Mouse (Mus musculus) thymus, postnatal 36 days (tissue): Measurements from ENCODE around the gene Rslcan18.
"Not testable (repeated sequence)": the region's sequence is repeated elsewhere in the genome, so short reads cannot be mapped to it uniquely, and the experiment has no call there.

Source experiments
- DNase-seq, 2 experiments: peaks; one replicate each; pipeline ENCODE4 v3.0.0; 2022; ENCODE audit warnings: mixed read lengths in 2 of 2

The Rslcan18 gene

DNA sequence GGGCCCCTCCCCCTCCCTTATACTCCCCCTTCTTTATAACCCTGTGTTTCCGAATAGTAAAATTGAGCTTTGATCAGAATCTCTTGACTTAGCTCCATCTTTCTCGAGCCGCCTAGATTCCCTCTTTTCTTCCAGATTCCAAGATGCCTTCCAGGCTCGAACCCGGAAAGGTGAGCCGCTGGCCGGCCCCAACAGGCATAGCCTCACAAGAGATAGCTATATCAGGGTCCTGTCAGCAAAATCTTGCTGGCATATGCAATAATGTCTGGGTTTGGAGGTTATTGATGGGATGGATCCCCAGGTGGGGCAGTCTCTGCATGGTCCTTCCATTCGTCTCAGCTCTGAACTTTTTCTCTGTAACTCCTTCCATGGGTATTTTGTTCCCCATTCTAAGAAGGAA, at the start of gene Rslcan18:
TSS of gene Rslcan18 (minus strand) at position 101 of the 400 bp plus-strand sequence.
- DNase-seq, result not testable (repeated sequence)

DNA sequence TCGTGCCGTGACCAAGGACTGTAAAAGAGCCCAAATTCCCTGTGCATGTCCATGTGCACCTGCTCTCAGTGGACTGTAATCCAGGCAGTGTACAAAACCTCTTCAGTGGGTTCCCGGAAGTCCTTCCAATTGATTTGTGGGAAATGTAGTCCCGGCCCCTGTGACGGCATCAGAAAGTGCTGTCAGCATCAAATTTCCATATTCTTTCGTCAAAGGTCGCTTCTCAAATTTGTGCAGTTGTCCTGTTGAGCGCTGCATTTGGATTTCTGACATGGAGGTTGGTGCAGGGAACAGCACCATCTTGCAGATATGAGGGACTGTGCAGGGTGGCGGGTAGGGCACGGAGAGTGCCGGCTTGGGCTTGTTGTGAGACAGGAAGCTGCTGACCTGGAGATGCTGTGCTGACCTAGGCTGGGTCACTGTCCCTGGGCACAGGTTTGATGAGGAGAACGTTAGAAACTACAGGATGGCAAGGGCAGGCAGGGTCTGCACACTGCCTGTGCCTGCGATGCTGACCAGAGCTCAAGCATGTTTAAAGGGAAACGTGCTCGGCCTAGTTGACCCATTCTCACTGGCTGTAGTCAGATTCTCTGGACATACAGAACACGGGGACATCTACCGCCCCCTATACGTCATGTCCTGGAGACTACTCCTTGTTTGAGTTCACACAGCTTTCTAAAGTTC, 12.1 kb upstream of the Rslcan18 start:
- peak; percentile 69 to 71 for DNase-seq

DNA sequence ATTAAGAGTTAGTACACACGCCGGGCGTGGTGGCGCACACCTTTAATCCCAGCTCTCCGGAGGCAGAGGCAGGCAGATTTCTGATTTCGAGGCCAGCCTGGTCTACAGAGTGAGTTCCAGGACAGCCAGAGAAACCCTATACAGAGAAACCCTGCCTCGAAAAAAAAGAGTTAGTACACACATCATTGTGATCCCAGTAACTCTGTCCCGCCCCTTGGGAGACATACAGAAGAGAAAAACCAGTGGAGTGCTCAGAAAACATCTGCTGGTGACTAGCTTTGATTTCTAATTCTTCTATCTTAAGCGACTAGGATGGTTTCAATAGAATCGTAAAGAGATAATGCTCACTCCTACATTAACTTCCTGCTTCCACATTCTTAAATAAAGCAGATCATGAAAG, 11.4 kb upstream of the Rslcan18 start:
- not testable (repeated sequence) for DNase-seq

DNA sequence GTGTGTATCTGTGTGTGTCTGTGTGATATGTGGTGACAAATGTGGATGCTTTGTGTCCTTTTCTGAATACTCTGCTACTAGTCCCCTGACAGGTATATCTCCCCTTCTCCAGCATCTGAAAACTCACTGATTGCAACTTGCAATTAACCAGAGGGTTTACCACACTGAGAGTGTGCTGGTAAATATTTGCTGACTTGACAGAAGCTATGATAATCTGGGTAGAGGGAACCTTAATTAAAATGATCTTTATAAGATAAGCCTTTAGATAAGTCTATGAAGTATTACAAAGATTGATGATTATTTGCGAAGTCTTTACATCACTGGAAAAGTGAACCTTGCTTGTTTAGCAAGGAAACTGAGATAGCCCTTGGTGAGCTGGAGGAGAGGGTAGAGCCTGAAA, 8.4 kb upstream of the Rslcan18 start:
- no peak for DNase-seq

DNA sequence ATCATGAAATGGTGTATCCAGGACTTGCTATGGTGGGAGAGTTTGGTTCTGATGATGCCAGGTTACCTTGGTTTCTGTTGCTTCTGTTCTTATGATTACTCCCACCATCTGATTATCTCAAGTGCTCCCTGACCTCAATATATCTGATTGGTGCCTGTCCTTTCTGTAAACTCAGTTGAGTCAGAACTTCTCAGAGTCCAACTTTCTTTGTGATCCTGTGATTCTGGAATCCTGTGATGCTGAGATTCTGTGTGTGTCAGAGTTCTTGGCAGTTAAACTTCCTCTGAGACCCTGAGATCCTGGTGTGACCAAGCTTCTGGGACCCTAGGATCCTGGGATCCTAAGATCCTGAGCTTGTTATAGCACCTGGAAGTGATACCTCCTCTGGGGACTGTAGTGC, 5.3 kb upstream of the Rslcan18 start, which contains the start of gene Zfp759:
TSS of gene Zfp759 (plus strand) at position 301 of the 400 bp plus-strand sequence.
- DNase-seq, result not testable (repeated sequence)

DNA sequence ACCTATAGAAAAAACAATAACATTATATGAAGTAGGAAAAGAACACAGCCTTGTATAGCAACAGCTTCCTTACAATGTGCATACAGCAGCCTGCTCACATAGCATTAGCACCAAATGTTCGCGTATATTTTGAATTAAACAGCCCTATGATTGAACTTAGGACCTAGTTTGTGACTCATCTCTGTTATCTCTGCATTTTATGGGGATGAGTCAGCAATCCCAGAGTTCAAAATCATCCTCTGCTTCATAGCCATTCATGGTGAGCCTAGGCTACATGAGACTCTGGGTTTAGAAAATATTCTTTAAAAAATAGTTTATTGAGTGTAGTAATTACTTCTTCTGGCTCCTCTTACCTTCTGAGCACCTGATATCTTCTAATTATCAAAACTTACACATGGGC, 2.8 kb downstream of the Rslcan18 start:
- no peak for DNase-seq

DNA sequence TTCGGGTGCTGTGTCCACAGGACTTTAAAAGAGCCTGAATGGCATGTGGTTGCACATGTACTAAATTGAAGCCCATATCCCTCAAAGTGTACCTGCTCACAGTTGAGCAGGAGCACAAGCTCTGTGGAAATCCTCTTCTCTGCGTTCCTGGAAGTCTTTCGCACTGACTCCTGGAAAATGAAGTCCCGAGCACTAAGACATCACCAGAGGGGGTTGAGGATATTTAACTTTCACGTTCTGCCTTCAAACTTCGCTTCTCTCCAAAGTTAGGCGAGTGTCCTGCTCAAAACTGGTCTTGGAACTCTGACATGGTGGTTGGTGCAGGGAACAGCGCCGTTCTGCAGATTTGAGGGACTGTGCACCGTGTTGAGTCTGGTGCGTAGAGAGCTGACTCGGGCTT, 4.0 kb downstream of the Rslcan18 start:
- DNase-seq, result no peak

DNA sequence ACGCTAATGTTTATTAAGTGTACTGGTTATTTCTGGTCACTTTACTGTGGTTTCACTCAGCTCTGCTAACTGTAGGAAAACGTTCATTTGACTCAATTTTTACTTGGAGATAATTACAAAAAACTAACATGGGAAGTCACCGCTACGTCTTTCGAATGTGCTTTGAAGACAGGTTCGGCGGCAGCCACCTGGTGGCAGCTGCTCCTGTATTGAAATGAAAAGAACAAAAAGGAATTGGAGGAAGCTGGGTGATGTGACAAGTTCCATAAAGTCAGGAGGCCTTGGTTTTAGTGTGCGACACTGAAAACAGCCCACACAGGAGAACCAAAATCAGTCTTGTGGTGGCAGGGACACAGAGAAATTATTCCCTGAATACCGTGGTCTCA, 7.2 kb downstream of the Rslcan18 start:
- DNase-seq, result peak; percentile 53 to 71

DNA sequence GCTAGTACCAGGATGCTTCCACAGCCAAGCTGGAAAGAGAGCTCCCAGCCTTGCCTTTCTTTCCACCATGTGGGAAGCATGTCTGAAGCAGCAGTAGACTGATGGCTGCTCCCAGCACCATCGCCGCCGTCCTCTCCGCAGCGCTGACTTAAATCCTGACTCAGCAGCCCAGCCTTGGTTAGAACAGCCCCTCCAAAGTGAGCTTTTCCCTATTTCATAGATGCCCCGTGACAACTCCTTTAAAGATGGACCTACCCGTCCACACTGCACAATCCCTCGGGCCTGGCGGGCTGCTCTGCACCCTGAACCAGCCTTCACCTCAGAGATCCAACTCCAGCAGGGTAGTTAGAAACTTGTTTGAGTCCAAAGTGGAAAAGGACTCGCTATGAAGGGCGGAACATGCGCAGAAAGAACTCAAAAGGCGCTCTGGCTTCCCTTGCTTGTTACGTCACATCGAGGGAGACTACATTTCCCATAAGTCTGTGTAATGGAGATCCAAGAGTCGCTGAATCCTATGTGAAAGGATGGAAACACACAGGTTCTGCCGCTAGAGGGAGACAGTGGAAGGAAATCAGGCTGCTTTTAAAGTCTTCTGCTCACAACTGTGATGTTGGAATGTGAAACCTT, 7.8 kb downstream of the Rslcan18 start, which contains the start of gene Gm28557:
TSS of gene Gm28557 (minus strand) at position 411 of the 627 bp plus-strand sequence.
- peak; percentile 80 to 83 for DNase-seq

DNA sequence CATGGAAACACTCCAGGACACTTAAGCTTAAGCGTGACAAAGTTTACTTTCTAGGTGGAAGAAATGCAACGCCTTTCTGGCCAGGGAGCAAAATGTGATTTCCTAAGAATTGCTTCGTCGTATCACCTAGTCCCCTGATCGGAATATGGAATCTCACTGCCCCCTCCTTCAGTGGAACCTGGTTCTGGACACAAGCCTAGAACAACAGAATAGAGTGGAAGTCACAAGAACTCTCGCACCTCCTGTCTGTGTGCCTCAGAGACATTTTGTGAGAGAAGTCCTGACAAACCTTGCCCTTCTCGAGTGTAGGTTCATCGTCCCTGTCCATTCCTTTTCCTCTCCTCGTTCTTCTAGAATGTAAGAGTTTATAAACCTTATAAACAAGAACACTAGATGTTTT, 8.4 kb downstream of the Rslcan18 start:
- no peak for DNase-seq

DNA sequence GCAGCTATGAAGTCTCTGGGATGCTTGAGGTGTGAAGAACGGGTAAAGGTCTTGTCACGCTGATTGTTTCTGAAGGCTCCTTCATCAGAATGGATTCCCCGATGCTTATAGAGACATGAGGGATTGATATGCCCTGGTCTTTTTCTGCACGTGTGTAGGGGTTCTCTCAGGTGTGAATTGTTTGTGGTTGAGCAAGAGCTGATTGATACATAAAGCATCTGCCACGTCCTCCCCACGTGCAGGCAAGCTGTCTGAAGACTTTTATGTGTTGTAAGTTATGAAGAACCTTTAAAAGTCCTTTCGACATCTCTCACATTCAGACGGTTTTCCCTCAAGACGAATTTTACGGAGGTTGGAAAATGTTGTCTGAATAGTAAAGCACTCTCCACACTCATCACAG, 18.2 kb downstream of the Rslcan18 start, which contains the start of gene Zfp708:
TSS of gene Zfp708 (minus strand) at position 101 of the 400 bp plus-strand sequence.
- no peak for DNase-seq

DNA sequence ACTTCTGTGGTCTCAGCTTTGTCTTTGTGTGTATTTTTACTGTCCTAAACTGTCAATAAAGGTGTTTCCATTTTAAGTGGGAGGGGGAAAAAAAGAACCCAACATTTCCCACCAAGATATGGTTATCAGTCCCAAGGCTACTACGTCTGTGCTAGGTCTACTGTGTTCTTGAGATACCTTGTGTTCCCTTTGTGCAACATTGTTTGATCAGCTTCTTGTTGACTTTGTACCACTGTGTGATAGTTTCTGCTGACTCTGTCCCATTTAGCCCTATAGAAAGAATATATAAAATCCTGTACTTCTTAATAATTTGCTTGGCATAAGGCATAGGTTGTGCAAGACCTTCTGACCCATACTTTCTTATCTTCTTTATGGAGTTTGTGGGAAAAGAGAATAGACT, 25.9 kb downstream of the Rslcan18 start:
- DNase-seq, result no peak

DNA sequence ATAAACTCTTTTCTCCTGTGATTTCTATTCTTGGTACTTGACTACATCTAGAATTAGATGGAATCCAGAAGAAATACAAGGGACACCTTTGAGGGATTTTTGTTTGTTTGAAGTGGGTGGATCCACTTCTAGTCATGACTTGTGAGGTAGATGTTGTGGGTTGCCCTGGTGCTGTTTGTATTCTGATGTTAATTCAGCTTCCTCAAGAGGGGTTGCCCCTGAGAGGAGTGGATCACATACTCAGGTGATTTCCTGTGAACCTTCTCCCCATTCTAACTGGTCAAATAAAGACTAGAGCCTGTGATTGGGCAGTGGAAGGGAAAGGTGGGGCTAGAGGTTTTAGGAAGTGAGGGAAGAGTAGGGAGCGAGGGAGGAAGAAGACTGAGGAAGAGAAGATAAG, 34.1 kb downstream of the Rslcan18 start:
- no peak for DNase-seq

DNA sequence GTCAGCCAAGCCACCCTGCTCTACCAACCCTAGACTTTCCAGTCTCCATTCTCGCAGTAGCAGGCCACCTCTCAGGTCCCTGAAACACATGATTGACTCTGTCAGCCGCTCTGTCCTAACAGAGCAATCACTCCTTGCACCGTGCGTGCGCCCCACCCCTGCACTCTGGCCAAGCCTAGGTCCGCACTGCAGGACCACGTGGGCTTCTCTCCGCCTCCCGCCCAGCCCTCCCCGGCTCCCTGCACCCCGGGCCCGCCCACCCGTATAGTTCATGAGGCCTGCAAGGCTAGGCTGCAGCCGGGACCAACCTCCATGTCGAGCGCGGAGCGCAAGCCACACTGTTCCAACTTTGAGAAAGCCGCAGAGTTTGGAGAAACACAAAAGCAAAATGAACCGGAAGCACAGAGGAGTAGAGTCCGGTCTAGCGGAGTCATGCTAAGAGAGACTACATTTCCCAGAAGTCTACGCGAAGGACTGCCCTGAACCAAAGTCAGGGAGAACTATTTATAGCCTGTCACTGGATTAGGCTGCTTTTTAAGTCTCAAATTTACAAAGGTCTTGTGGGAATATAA, 34.8 kb downstream of the Rslcan18 start:
- DNase-seq, result peak; percentile 52 to 53

DNA sequence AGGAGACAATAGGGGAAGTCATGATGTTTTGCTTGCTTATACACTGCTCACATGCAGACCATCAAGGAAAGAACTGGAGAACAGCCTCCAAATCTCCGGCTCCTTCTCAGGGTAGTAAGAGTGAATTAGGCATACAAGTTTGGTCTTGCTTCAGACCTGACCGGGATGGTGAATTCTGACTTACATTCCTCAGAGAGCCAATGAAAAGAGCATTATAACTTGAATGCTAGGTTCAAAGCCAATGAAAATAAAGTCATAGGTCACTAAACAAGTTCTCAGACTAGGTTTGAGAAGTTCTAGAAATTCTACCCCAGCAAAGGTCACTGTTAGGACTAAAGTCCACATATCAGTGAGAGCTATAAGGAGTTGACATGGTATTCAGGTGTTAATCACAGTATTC, 38.8 kb downstream of the Rslcan18 start:
- DNase-seq, result no peak

DNA sequence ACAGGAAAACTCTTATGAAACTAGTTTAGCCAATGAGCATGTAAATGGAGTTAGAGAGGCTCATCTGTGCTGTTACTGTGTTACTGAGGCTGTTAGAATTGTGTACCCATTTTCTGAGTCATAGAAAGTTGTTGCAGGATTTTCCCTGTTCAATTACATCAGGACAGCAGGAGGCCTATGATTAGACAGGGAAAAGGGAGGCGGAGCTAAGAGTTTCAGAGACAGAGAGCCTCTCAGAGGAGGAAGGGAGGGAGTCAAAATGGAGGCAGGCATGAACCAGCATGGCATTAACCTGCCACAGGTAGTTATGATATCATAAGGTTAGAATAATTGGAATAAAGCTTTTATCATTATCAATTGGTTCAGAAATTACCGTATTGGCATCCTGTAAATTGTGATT, 43.3 kb downstream of the Rslcan18 start:
- DNase-seq, result no peak

DNA sequence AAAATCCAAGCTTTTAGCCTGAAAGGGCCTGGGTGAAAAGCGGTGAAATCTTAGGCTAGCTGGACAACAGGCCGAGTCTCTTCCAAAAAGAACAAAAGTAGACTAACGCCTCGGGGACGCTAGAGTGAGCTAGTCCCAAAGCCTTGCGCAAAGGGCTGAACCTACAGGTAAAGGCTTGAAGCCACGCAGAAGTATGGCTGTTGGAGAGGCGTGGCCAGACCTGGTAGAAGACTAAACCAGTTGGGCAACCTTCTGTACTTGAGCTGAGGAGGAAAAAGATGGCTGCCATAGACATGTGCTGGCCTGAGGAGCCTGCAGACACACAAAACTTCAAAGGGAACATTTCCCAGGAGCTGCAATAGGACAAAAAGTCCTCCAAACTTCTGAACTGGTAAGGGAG, 50.7 kb downstream of the Rslcan18 start:
- DNase-seq, result no peak

DNA sequence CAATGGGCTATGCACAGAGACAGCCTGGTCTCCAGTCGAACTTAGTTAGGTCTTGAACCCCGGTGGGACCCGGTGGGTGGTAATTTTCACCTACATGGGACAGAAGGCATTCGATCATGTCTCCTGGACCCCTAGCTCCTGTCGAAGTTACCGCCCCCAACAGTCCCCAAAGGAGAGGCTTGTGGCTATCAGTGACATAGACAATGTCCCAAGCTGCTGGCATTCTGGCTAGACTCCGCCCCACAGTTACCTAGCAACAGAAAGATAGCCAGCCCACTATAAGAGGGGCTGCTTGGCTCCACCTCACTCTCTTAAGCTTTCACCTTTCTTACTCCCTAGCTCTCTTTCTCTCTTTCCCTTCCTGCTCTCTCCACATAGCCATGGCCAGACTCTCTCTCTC, 53.6 kb downstream of the Rslcan18 start:
- no peak for DNase-seq

DNA sequence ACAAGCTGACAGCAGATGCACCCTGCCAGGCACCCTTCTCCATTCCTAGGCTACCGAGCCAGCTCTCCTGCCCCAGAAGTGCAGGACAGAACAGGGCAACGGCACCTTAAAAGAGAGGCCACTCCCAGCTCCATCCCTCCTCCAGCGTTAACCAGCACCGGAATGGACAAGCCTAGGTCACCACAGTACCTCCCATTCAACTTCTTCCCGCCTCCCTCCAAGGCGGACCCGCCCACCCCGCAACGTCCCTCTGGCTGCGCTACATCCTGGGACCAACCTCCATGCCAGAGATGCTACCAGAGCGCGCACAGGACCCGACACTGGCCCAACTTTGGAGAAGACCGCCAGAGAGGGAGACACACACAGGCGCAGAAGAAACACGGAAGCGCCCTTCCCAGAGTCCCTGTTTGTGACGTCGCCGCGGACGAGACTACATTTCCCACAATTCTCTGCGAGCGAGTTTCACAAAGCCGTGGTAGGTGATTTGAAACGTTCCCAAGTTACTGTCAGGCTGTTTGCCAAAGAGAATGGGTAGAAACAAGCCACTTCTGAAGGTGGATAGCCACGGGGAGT, 55.2 kb downstream of the Rslcan18 start, which contains the start of gene Zfp712:
TSS of gene Zfp712 (minus strand) at position 385 of the 573 bp plus-strand sequence.
- DNase-seq, result peak; percentile 87 to 89

DNA sequence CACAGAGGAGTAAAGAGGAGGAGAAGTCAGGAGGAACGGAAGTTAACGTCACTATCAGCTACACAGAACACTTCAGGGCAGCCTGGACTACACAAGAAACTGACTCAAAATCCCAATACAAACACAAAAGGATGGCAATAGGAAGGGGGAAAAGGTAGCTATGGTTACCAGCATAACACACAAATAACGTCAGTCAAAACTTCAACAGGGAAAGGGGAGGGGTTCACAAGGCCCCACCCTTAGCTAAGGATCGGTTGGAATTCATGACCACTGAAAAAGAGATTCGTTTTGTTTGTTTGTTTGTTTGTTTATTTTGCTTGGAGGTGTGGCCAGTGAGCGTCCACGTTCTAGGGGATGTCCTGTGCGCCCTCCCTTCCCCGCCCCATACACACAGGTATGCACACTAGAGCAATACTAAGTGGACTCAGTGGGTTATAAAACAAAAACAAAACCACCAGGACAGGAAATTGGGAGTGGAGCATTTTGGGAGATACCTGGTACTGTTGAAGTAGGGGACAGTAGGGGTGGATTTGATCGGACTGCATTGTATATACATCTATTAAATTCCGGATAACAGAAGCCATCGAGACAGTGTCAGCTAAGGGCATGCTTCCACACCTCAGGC, 55.8 kb downstream of the Rslcan18 start:
- DNase-seq, result no peak
